Mouse (Mus musculus) 3134 (cell line): ENCODE data around the gene Gm867.

Experiments used
- DNase-seq: peaks from one replicate; pipeline ENCODE4 v3.0.0-alpha.2; 2011; ENCODE audit warnings: low spot score; ENCODE audit not compliant: insufficient read length; ENCODE audit errors: extremely low read depth

The Gm867 gene

GRCm38 (mm10) chr10:75898846-75899245 lies 41.6 kb downstream of the Gm867 start:
- DNase-seq = peak; percentile 82

- DNase-seq = no peak
These were observed 42.4 kb downstream of the Gm867 start for GRCm38 (mm10) chr10:75898039-75898564.

- DNase-seq = no peak
These were observed 43.1 kb downstream of the Gm867 start for GRCm38 (mm10) chr10:75897373-75897772.

GRCm38 (mm10) chr10:75896208-75896607 lies 44.3 kb downstream of the Gm867 start:
- no peak for DNase-seq

GRCm38 (mm10) chr10:75895730-75896129 lies 44.7 kb downstream of the Gm867 start:
- no peak for DNase-seq

- DNase-seq = no peak
These were observed 45.9 kb downstream of the Gm867 start for GRCm38 (mm10) chr10:75894601-75895000.

GRCm38 (mm10) chr10:75893089-75893750 lies 47.3 kb downstream of the Gm867 start, which contains the start of gene Derl3:
Gene Derl3, plus strand, starts transcription at chr10:75893413.
- no peak for DNase-seq

GRCm38 (mm10) chr10:75889406-75890153 lies 50.9 kb downstream of the Gm867 start:
- no peak for DNase-seq
